Mouse (Mus musculus): Measurements from ENCODE around the gene B4galt1.

B4galt1 gene

GRCm38 (mm10) chr4:40853565-40854386, at the start of gene B4galt1:
Gene B4galt1 (minus strand): TSS chr4:40854005.
- DNase-seq: peak; percentile 100

GRCm38 (mm10) chr4:40900612-40901011, 46.8 kb upstream of the B4galt1 start:
- DNase-seq: no peak

- DNase-seq: no peak
These were observed 46.3 kb upstream of the B4galt1 start for GRCm38 (mm10) chr4:40900071-40900470.

- DNase-seq: no peak
These were observed 45.5 kb upstream of the B4galt1 start for GRCm38 (mm10) chr4:40899264-40899663.

GRCm38 (mm10) chr4:40898476-40899044, 44.8 kb upstream of the B4galt1 start:
- no peak for DNase-seq

GRCm38 (mm10) chr4:40895646-40896045, 41.8 kb upstream of the B4galt1 start:
- no peak for DNase-seq

GRCm38 (mm10) chr4:40895118-40895517, 41.3 kb upstream of the B4galt1 start:
- no peak for DNase-seq

GRCm38 (mm10) chr4:40891206-40891605, 37.4 kb upstream of the B4galt1 start:
- DNase-seq: no peak

- no peak for DNase-seq
These were observed 36.2 kb upstream of the B4galt1 start for GRCm38 (mm10) chr4:40889983-40890382.

- no peak for DNase-seq
These were observed 35.4 kb upstream of the B4galt1 start for GRCm38 (mm10) chr4:40889252-40889651.

GRCm38 (mm10) chr4:40888839-40889238, 35.0 kb upstream of the B4galt1 start:
- no peak for DNase-seq

GRCm38 (mm10) chr4:40885883-40886282, 32.1 kb upstream of the B4galt1 start:
- no peak for DNase-seq

GRCm38 (mm10) chr4:40885166-40885525, 31.3 kb upstream of the B4galt1 start:
- no peak for DNase-seq

GRCm38 (mm10) chr4:40884282-40885165, 30.7 kb upstream of the B4galt1 start:
- no peak for DNase-seq

GRCm38 (mm10) chr4:40883200-40883599, 29.4 kb upstream of the B4galt1 start:
- DNase-seq: no peak

- no peak for DNase-seq
These were observed 23.7 kb upstream of the B4galt1 start for GRCm38 (mm10) chr4:40877528-40877927.

GRCm38 (mm10) chr4:40876814-40877371, 23.1 kb upstream of the B4galt1 start:
- DNase-seq: peak; percentile 52

GRCm38 (mm10) chr4:40875842-40876241, 22.0 kb upstream of the B4galt1 start:
- no peak for DNase-seq

GRCm38 (mm10) chr4:40874794-40875552, 21.2 kb upstream of the B4galt1 start:
- no peak for DNase-seq

GRCm38 (mm10) chr4:40874151-40874600, 20.4 kb upstream of the B4galt1 start:
- peak; percentile 59 for DNase-seq

- DNase-seq: no peak
These were observed 19.5 kb upstream of the B4galt1 start for GRCm38 (mm10) chr4:40873320-40873719.

GRCm38 (mm10) chr4:40872129-40872528, 18.3 kb upstream of the B4galt1 start:
- no peak for DNase-seq
